Mouse (Mus musculus): Measurements from ENCODE around the gene Adamts17.

- TF ChIP-seq CTCF (IDR thresholded peaks at IDR 0.05; ENCODE audit: low read depth, low read length) (no peak), GATA1 (IDR thresholded peaks at IDR 0.05; ENCODE audit: borderline replicate concordance, low read length) (no peak), GATA2 (IDR thresholded peaks at IDR 0.05; ENCODE audit: borderline replicate concordance, low read depth, low read length) (no peak)
Observed at GRCm38 (mm10) chr7:66933251-66933650, 93.7 kb downstream of the Adamts17 start.
